Mouse (Mus musculus) T-helper 1 cell (primary cell): ENCODE measurements around the gene Fgfr2.

Experiments
- in situ Hi-C: fragments of 300-600 bp; cut with MboI, MseI; formaldehyde crosslinking; loops from one replicate; pipeline ENCODE4 v1.15.1; 2025; ENCODE audit warnings: high pct_unique_total_duplicates

Fgfr2 gene

DNA sequence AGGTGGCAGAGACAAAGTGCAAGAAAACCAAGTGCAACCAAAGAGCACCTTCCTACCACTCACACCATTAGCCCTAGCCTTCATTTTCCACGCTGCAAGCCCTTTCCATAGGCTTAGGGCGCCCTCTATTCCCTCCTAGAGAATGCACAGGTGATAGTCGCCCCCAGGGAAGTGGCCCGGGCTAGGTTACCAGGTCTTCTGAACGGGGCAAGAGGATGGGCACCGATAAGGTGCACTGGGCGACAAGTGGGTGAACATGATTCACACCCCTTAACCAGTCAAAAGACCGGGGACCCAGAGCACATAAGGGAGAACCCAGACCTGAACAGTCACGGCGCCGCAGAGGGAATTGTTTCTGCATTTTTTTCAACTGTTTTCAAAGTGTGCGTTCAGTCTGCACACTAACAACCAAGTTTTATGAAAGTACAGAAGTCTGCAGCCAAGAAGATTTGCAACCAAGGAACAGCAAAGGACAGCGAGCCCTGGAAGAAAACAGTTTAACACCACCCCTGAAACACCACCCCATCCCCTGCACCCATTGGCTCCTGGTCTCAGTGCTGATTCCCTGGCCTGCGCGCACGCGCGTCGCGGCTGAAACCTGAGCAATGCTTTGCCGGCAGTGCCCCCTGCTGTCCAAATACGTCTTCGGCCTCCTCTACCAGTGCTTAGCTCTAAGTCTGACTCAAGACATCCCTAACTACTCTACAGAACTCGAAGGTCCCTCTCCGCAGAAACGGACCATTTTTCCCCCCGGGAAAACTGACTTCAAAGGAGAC lies 571.6 kb downstream of the Fgfr2 start:
- in situ Hi-C loops, result no loop called here

DNA sequence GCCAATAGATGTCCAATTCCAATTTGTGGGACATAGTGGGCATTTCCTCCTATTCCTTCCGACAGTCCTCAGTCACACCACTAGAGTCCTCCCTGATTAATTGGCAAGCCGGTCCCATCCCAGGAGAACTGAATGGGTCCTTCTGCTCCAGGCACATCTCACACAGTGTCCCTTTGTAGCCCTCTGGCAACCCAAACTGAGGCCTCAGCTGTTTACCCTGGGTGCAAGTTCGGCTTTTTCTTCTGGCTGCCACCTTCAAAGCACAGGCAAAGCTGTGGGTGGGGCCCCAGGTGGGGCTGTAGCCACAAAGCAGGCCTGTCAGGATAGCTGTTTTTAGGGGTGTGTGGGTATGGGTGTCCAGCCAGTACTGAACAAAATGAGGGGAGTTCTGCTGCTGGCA lies 576.0 kb downstream of the Fgfr2 start:
- in situ Hi-C loops, result loop anchor here (5.0 kb wide), 1 partner anchor 320 kb away; no protein-coding TSS in a partner anchor

DNA sequence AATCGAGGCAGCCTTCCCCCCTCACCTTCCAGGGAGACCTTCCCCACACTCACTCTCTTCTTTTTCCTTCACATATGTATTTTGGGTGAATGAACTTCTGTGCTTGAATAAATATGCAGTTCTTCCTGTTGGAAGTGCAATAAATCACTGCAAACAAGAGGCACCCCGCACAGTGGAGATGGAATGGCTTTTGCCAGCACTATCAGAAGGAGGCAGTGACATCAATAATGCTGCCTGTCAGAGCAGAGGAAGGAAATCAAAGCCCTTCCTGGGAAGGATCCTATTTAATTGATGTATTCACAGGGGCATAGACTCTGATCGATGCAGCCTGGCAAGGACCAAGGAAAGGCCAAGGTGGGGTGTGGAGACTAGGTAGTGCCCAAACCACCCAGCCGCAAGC lies 580.7 kb downstream of the Fgfr2 start:
- in situ Hi-C loops, result no loop called here

- in situ Hi-C loops, result no loop called here
Measured at GRCm38 (mm10) chr7:132541566-132541965, 581.6 kb downstream of the Fgfr2 start.

GRCm38 (mm10) chr7:132540597-132540996 lies 582.6 kb downstream of the Fgfr2 start:
- in situ Hi-C loops, result no loop called here

DNA sequence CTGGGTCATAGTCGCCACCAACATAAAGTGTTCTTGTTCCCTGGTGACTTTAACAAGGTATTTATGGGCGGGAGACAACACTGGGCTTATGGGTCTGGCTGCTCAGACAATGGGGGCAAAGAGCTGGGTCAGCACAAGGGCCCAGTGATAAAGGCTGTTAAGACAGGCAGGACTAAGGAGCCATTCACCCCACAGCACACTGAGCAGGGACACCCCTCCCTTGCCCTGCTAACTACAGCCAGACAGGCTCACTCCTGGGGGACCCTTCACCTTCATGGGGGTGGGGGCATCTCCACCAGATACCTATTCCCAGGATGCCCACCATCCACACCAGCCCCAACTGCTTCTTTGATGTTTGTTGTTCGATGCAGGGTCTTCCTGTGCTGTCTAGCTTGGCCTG lies 593.9 kb downstream of the Fgfr2 start:
- in situ Hi-C loops, result no loop called here

DNA sequence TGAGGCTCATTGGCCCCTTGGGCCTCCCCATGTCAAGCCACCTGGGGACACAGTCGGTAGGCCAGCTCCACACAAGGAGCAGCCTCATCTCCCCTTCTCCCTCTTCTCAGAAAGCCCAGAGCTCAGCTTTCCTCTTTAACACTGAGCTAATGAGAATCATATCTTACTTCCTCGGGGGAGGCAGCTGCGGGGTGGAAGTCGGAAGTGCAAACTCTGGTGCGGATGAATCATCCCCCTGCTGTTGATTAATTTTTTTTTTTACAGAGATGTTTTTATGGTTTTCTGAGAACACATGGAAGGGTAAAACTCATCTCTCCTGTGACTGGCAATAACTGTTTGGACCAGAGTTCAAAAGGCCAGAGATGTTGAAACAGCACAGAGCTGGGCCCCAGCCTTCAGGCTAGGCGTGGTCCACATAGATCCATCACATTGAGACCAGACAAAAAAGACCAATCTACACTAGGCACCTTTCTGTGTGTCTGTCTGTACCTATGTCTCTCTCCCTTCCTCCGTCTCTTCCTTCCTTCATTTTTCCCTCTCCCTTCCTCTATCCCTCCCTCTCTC lies 609.6 kb downstream of the Fgfr2 start:
- in situ Hi-C loops, result loop anchor here (25.0 kb wide), 1 partner anchor 626 kb away; no protein-coding TSS in a partner anchor

- in situ Hi-C loops, result loop anchor here (25.0 kb wide), 1 partner anchor 622 kb away; no protein-coding TSS in a partner anchor
Measured at GRCm38 (mm10) chr7:132509110-132509509, 614.0 kb downstream of the Fgfr2 start.

DNA sequence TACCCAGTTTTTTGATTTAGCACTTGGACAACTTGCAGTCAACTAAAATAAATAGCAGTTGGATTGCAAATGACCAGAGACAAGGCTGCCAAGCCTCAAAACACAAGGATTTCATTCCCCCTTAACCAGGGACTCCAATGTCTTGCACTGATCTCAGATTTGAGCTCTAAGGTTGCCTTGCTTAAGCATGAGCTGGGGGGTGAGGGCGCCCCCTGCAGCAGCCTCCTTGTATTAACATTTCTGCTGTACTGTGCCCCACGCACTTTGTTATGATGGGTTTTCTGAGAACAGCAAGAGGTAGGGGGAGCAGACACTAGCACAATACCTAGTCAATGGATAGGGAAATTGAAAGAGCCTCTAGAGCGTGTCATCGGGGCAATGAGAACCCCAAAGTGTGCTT lies 615.8 kb downstream of the Fgfr2 start:
- in situ Hi-C loops, result loop anchor here (25.0 kb wide), 1 partner anchor 620 kb away; no protein-coding TSS in a partner anchor

DNA sequence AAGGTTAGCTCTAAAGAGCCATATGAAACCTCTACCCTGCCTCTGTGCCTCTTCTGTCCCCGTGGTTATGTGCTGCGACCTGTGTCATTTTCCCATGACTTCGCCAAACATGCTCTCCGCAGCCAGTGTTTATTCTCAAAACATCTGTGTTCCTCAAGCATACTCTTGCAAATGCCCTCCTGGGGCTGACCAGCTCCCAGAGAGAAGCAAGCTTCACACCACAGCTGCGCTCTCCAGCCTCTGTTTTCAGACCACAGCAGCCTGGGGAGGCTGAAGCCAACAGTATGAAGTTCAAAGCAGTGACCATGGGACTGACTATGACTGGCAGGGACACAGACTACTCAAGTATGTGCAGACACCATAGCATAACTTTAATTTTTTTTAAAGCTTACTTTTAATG lies 616.9 kb downstream of the Fgfr2 start:
- in situ Hi-C loops, result loop anchor here (25.0 kb wide), 1 partner anchor 619 kb away; no protein-coding TSS in a partner anchor

GRCm38 (mm10) chr7:132502445-132502844 lies 620.7 kb downstream of the Fgfr2 start:
- in situ Hi-C loops, result loop anchor here (25.0 kb wide), 1 partner anchor 615 kb away; no protein-coding TSS in a partner anchor

DNA sequence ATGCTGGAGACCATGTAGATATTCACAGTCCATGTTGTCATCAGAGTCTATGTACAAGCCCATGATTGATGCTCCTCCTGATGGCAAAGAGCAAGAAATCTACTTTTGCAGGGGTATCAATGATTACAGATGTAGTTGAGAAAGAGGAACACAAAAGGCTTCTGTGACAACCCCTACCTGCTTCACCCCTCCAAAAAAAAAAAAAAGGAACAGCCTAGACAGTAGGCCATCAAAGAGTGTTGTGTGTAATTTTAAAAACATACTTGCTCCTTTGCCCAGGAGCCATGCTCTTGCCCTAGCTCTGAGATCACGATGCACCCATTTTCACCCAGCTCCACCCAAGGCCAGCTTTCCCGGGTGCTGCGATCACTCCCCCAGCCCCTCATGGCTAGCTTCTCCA lies 626.0 kb downstream of the Fgfr2 start:
- in situ Hi-C loops, result no loop called here

DNA sequence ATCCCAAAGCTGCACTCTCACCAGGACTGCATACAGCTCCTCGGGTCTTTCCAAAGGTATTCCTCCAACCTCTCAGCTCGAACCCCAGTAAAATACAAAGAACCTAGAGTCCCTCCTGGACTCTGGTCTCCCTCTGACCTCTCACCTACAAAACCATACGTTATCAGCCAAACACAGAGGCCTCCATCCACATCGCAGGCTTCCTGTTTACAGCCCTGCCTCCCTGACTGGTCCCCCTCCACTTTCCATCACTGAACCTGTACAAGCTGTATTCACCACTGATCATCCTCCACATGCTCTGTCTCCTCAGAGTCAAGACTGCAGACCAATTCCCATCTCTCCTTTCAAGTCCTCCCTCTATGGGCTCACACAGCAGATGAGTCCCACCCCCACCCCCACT lies 628.9 kb downstream of the Fgfr2 start:
- in situ Hi-C loops, result no loop called here

- in situ Hi-C loops, result no loop called here
Measured at GRCm38 (mm10) chr7:132493632-132494031, 629.5 kb downstream of the Fgfr2 start.

- in situ Hi-C loops, result no loop called here
Measured at GRCm38 (mm10) chr7:132491902-132492301, 631.2 kb downstream of the Fgfr2 start.

DNA sequence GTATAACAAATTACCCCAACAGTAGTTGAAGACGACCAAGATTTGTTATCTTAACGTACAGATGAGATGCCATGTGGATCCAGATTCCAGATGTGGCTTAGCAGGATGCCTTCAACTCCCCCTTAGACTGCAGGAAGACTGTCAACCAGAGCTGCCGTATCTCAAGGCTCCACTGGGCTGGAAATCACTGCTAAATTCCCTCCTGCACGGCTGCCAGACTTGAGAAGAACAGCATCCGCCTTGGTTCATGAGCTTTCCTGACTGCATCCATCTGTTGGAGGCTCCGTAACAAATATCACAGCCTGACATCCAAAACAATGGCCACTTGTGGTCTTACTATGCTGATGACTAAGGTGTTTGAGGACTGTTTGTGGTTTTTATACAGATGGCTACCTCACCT lies 635.8 kb downstream of the Fgfr2 start:
- in situ Hi-C loops, result no loop called here

DNA sequence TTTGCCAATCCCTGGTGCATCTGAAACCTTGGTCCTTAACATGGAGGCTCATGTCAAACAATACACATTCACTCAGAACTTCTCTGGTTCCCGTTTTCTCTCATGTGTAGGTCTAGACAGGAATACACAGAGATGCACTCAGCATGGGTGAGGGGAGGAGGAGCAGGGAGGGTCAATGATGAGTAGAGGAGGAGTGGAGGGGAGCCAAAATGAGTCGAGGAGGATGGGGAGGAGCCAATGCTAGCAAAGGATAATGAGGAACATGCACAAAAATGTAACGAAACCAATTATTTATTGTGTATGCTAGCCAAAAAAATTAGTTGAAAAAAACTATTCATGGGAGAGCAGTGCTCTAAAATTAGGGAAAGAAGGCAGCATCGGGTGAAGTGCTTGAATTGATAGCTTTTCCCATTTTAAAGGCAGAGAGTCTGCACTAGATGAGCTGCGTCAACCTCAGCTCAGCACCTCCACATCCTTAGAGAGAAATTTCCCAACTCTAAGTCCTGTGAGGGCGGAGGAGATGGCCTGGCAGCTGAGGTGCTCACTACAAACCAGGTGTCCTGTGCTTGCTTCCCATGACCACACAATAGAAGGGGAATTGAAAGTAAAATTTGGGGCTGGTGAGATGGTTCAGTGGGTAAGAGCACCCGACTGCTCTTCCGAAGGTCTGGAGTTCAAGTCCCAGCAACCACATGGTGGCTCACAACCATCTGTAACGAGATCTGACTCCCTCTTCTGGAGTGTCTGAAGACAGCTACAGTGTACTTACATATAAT lies 636.6 kb downstream of the Fgfr2 start:
- in situ Hi-C loops, result no loop called here

GRCm38 (mm10) chr7:132484424-132484823 lies 638.7 kb downstream of the Fgfr2 start:
- in situ Hi-C loops, result no loop called here

DNA sequence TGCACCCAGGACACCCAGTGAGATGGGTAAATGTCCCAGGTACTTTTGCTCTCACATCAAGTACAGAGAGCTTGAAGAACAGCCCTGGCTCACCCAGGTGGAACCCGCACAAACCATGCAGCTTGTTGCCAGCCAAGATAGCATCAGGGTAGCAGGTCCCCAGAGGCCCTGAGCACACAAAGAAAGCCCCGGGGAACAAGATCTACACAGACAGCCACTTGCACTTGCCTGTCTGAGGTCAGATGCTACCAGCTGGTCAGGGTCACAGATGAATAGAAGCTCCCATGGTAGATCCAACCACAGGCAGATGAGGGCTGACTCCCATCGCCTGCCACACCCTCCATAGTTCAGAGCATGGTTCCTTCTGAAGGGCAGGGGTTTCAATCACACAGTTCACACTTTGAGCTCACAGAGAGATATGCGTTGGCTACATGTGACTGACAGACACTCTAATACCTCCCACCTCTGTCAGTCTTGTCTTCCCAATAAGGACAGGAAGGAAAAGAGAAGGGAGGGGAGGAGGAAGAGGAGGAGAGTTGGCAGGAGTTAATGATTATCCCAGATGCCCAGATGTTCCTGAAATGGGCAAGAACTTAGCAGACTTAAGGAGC lies 642.3 kb downstream of the Fgfr2 start:
- in situ Hi-C loops, result no loop called here

DNA sequence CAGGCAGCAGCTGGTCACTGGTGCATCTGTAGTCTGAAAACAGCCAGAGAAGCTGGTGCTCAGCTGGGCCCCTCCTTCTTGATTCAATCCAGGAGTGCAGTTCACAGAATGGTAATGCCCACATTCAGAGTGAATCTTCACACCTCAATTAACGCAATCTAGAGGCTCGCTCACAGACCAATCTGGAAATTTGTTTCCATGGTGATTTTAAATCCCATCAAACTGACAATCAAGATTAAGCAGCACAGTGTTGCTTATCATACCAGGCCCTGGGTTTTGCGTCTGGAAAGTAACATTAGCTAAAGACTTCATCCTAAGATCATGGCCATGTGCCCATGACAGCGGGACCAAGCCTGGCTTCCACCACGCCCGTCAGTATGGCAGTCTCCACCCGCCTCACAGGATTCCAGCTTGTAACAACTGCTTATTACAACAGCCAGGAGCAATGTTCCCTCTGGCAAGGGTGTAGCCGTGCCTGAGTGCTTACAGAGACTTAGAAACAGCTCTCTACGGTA lies 644.8 kb downstream of the Fgfr2 start:
- in situ Hi-C loops, result no loop called here

DNA sequence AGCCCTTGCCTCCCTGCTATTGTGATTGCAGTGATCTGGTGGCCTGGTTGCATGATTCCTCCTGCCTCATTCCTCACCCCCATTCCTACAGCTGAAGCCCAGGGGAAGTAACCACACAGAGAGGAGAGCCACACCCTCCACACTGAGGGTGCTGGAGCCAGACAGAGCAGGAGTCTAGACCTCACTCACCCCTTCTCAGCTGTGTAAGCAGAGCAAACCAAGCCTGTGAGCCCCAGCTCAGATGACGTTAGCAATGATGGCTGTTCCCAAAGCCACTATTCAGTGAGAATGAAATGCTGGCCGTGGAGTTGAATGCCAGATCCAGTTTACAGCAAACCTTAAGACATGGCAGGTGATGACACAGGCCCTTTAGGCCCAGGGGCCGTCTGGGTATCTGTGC lies 645.4 kb downstream of the Fgfr2 start:
- in situ Hi-C loops, result no loop called here

- in situ Hi-C loops, result no loop called here
Measured at GRCm38 (mm10) chr7:132476491-132476890, 646.7 kb downstream of the Fgfr2 start.
